Mouse (Mus musculus) heart, adult 11 months (tissue): ENCODE measurements at regions not wholly inside any gene's neighbourhood (a gene's known extent, or its start where the extent isn't known, plus 50 kb on each side); places are given as distances from the start of the nearest gene placed in this dataset.

ENCODE experiments used
- DNase-seq: peaks from one replicate; pipeline ENCODE4 v3.0.0; 2022

GRCm38 (mm10) chr1:133549816-133550215 is 60.3 kb downstream of the Snrpe start:
- peak; percentile 81 for DNase-seq

- DNase-seq, result peak; percentile 57
These were observed 61.1 kb downstream of the Snrpe start for GRCm38 (mm10) chr1:133548971-133549370.

GRCm38 (mm10) chr1:133547541-133547940 is 62.5 kb downstream of the Snrpe start:
- DNase-seq, result peak; percentile 1

GRCm38 (mm10) chr1:133544996-133545395 is 65.1 kb downstream of the Snrpe start:
- peak; percentile 35 for DNase-seq

GRCm38 (mm10) chr1:133543751-133544150 is 66.3 kb downstream of the Snrpe start:
- DNase-seq, result peak; percentile 84

- DNase-seq, result peak; percentile 63
These were observed 67.9 kb downstream of the Snrpe start for GRCm38 (mm10) chr1:133541996-133542775.

- DNase-seq, result peak; percentile 25
These were observed 79.4 kb downstream of the Snrpe start for GRCm38 (mm10) chr1:133530698-133531097.

- peak; percentile 64 for DNase-seq
These were observed 80.3 kb downstream of the Snrpe start for GRCm38 (mm10) chr1:133529817-133530216.

GRCm38 (mm10) chr1:133527651-133528385 is 82.3 kb downstream of the Snrpe start:
- DNase-seq, result peak; percentile 90

GRCm38 (mm10) chr1:133522825-133523224 is 87.3 kb downstream of the Snrpe start:
- DNase-seq, result peak; percentile 48

- DNase-seq, result no peak
These were observed 89.4 kb downstream of the Snrpe start for GRCm38 (mm10) chr1:133520652-133521051.

- peak; percentile 42 for DNase-seq
These were observed 92.8 kb upstream of the Sox13 start for GRCm38 (mm10) chr1:133517020-133517419.

- no peak for DNase-seq
These were observed 79.9 kb upstream of the Sox13 start for GRCm38 (mm10) chr1:133504116-133504515.

GRCm38 (mm10) chr1:133503336-133503735 is 79.2 kb upstream of the Sox13 start:
- no peak for DNase-seq

- no peak for DNase-seq
These were observed 76.8 kb upstream of the Sox13 start for GRCm38 (mm10) chr1:133501016-133501415.

- DNase-seq, result peak; percentile 99
These were observed 69.0 kb upstream of the Sox13 start for GRCm38 (mm10) chr1:133492986-133493741.

- DNase-seq, result peak; percentile 96
These were observed 68.3 kb upstream of the Sox13 start for GRCm38 (mm10) chr1:133492291-133492985.

- peak; percentile 91 for DNase-seq
These were observed 67.7 kb upstream of the Sox13 start for GRCm38 (mm10) chr1:133491857-133492290.

GRCm38 (mm10) chr1:133487171-133487901 is 63.2 kb upstream of the Sox13 start:
- no peak for DNase-seq

GRCm38 (mm10) chr1:133486370-133486769 is 62.2 kb upstream of the Sox13 start:
- no peak for DNase-seq

- DNase-seq, result no peak
These were observed 58.7 kb upstream of the Sox13 start for GRCm38 (mm10) chr1:133482891-133483290.

GRCm38 (mm10) chr1:133474546-133474945 is 50.4 kb upstream of the Sox13 start:
- DNase-seq, result no peak
